Mouse (Mus musculus) thymus, postnatal 4 days (tissue): ENCODE results near the gene Eif3g.

ENCODE experiments used
- DNase-seq: peaks from one replicate; pipeline ENCODE4 v3.0.0; 2021

Gene Eif3g

GRCm38 (mm10) chr9:20887704-20888385, 10.6 kb downstream of the Eif3g start, which contains the start of gene Ppan:
Gene Ppan, plus strand, starts transcription at chr9:20888175.
- DNase-seq, result peak; percentile 92

- DNase-seq, result no peak
Observed at GRCm38 (mm10) chr9:20887191-20887590, 11.2 kb downstream of the Eif3g start.

GRCm38 (mm10) chr9:20886563-20886962, 11.9 kb downstream of the Eif3g start:
- no peak for DNase-seq

- no peak for DNase-seq
Observed at GRCm38 (mm10) chr9:20879097-20879792, 19.2 kb downstream of the Eif3g start, which contains the start of gene Angptl6. Gene Angptl6, minus strand, starts transcription at chr9:20879727.

- peak; percentile 66 for DNase-seq
Observed at GRCm38 (mm10) chr9:20878710-20879065, 19.7 kb downstream of the Eif3g start.

GRCm38 (mm10) chr9:20878041-20878709, 20.2 kb downstream of the Eif3g start:
- DNase-seq, result peak; percentile 100

GRCm38 (mm10) chr9:20877118-20878040, 21.0 kb downstream of the Eif3g start:
- DNase-seq, result no peak

GRCm38 (mm10) chr9:20876318-20877117, 21.9 kb downstream of the Eif3g start:
- no peak for DNase-seq

- no peak for DNase-seq
Observed at GRCm38 (mm10) chr9:20875021-20875790, 23.2 kb downstream of the Eif3g start.

GRCm38 (mm10) chr9:20873521-20873920, 24.9 kb downstream of the Eif3g start:
- DNase-seq, result no peak

GRCm38 (mm10) chr9:20872991-20873390, 25.4 kb downstream of the Eif3g start:
- no peak for DNase-seq

GRCm38 (mm10) chr9:20870211-20871173, 27.9 kb downstream of the Eif3g start:
- no peak for DNase-seq

- DNase-seq, result no peak
Observed at GRCm38 (mm10) chr9:20869246-20869645, 29.2 kb downstream of the Eif3g start.

- DNase-seq, result peak; percentile 67
Observed at GRCm38 (mm10) chr9:20868448-20869001, 29.9 kb downstream of the Eif3g start, which contains the start of gene A230050P20Rik. Gene A230050P20Rik, plus strand, starts transcription at chr9:20868642.

- DNase-seq, result no peak
Observed at GRCm38 (mm10) chr9:20866879-20867278, 31.5 kb downstream of the Eif3g start.

GRCm38 (mm10) chr9:20862225-20862624, 36.2 kb downstream of the Eif3g start:
- no peak for DNase-seq

- DNase-seq, result peak; percentile 73
Observed at GRCm38 (mm10) chr9:20861821-20862220, 36.6 kb downstream of the Eif3g start.

- DNase-seq, result no peak
Observed at GRCm38 (mm10) chr9:20859926-20860325, 38.5 kb downstream of the Eif3g start.

GRCm38 (mm10) chr9:20857131-20857530, 41.3 kb downstream of the Eif3g start:
- DNase-seq, result peak; percentile 75
